Mouse (Mus musculus): ENCODE measurements at regions not wholly inside any gene's neighbourhood (a gene's known extent, or its start where the extent isn't known, plus 50 kb on each side); places are given as distances from the start of the nearest gene placed in this dataset.

- intact Hi-C loops (cut with DNase I) = no loop called here
- DNase-seq = no peak
Observed at GRCm38 (mm10) chrX:49387439-49387838, 76.3 kb upstream of the Arhgap36 start.

- peak; percentile 1 to 22 for DNase-seq
- intact Hi-C loops (cut with DNase I) = loop anchor here (1.0 kb wide), 1 partner anchor 1172 kb away; no protein-coding TSS in a partner anchor
Observed at GRCm38 (mm10) chrX:49377067-49377466, 86.7 kb upstream of the Arhgap36 start.

DNA sequence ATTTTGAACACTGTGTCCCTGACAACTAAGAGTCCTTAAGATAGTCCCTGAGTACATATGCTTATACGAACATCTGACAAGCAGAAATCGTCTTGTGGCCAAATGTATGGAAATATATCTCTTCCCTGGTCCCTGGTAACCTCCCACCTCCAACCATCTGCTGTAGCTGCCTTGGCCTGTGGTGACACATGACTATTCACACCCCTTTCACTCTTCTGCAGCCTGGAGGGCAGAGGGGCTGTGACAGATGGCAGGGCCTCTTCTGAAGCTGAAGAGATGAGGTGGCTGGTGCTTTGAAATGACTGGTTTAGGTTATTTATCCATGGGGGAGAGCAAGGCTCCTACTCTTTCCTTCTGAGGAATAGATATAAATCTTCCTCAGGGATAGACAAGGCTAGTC lies 82.3 kb upstream of the Enox2 start:
- intact Hi-C loops (cut with DNase I) = no loop called here
- DNase-seq = no peak

DNA sequence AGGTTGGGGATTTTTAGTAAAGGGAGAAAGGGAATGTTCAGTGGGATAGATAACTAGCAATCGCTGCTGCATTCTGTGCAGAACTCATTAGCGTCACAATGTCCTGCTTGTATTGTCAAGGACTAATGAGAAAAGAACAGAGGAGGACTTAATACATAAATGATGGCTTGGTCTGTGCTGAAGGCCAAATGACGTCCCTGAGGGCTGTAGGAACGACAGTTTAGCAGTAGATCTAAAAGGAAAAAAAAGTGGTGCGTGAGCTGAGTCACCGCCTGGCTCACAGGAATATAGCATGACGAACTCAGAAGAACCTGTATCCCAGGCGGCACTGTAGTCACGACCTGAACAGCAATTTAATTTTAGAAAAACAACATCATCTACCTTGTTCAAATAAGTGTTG lies 81.3 kb upstream of the Enox2 start:
- no peak for DNase-seq
- intact Hi-C loops (cut with DNase I) = no loop called here

DNA sequence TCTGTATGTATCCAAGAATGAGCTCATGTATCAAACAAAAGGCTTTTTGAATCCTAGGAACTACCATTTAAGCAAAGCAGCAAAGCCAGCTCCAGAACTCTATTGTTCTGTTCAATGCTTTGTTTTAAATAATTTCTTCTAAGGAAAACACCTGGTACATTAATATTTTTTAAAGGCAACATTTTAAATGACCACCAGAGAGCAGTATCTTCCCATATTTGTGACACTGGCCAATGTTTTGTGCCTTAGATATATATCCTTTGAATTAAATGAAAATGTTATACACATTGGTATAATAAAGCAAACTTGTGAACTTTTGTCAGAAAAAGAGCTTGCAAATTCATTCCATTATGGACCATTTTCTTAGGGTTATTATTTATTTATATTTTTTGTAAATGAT lies 58.4 kb upstream of the Enox2 start:
- intact Hi-C loops (cut with DNase I) = no loop called here
- no peak for DNase-seq

Data from heart, postnatal 36 days (tissue).